Mouse (Mus musculus) brain, adult 2 months (tissue): ENCODE results near the gene Alk.
A peak's percentile ranks its signal among the peaks of the same experiment; 100 is the strongest.

Experiments
- DNase-seq: peaks from one replicate; pipeline ENCODE4 v3.0.0; 2011; ENCODE audit warnings: low read depth, low spot score

Alk gene

GRCm38 (mm10) chr17:72265171-72266022 is 339.0 kb downstream of the Alk start:
- peak; percentile 9 for DNase-seq

- no peak for DNase-seq
Observed at GRCm38 (mm10) chr17:72253411-72253810, 351.0 kb downstream of the Alk start.

- DNase-seq, result no peak
Observed at GRCm38 (mm10) chr17:72251554-72251953, 352.9 kb downstream of the Alk start.

DNA sequence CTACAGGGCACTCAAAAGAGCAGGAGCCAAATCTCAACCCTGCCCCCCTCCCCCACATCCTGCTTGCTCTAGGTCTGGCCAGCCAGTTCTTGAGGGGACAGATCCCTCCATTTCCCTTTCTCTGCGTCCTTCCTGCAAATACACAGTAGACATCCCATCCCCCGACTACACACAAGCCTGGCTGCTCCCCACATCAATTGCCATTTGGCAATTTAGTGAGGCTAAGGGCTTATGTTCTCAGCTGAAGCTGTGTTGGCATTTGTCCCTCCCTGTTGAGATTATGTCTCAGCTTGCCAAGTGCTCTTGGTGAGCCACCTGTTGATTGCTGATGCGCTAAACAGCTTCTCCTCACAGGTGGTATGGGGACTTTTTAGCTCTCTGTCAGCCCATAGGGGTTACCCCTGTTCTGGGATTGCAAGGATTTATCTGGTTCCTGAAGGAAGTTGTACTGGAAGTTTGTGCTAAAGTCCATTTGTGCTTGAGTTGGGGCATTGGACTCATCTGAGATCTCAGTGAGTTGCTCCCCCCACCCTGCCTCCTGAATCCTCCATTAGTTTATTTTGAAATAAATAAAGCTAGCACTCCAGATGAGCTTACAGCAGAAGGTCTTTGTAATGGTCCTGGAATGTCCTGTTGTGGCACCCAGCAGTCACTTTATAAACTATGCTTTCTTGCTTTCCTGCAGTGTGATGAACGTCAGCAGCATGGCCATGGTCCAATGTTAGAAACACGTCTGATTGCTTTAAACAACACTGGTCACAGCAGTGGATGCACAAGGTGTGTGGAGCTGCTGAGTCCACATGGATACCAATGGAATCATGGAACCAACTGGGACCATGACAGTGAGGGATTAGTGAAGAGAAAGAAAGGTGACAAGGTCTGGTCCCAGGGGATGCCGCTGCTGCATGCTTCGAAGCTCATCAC is 353.7 kb downstream of the Alk start:
- peak; percentile 32 for DNase-seq

GRCm38 (mm10) chr17:72242036-72242435 is 362.4 kb downstream of the Alk start:
- DNase-seq, result peak; percentile 47

GRCm38 (mm10) chr17:72237315-72237714 is 367.1 kb downstream of the Alk start:
- peak; percentile 34 for DNase-seq

- no peak for DNase-seq
Observed at GRCm38 (mm10) chr17:72230891-72231290, 373.5 kb downstream of the Alk start.

DNA sequence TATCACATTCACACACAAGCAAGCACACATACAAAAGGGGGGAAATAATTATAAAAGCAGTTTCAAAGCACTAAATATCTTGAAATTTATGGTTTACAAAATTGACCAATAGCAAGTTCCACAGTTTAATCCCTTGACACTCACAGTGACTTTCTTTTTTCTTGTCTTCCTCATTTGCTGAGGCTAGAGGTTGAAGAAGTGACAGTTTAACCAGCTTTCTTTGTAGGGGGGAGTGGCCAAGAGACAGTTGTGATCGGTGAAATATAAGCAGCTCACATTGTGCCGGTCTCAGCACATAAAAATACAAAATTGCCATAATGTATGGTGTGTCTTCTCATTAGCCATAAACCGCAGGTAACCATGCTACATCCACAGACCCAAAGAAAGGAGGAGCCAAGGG is 385.6 kb downstream of the Alk start:
- no peak for DNase-seq

GRCm38 (mm10) chr17:72197576-72197975 is 406.9 kb downstream of the Alk start:
- DNase-seq, result peak; percentile 18

- DNase-seq, result peak; percentile 29
Observed at GRCm38 (mm10) chr17:72194976-72195650, 409.3 kb downstream of the Alk start.

GRCm38 (mm10) chr17:72190536-72190935 is 413.9 kb downstream of the Alk start:
- DNase-seq, result no peak

DNA sequence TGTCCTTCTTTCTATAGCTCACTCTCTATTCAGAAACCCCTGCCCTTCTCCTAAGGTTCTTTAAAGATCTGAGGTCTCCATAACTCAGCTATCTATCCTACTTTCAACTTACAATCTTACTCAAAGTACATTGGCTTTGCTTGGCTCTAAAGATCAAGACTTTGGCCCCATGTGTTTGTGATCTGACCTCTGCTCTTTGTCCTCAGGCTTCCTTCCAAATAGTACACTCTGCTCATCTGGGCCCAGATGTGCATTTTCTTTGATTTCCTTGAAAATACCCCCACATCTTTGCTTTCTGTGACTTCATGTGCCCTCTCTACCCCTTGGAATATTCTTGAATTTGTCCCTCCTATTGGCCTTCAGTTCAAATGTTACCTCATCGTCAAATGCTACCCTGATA is 417.4 kb downstream of the Alk start:
- no peak for DNase-seq

DNA sequence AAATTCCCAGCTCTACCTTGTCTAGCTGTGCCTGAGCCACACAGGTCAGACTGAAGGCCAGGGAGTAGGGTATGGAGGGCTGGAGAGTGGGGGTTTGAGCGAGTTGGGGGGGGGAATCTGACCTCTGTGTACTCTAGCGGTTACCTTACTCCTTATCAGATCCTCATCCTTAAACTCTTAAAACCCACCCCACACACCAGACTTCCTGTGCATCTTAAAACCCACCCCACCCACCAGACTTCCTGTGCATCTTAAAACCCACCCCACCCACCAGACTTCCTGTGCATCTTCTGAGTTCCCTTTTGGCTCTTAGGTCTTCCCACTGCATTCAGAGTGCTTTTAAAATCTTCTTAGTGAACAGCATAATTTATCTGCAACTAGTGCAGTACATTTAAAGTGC is 422.0 kb downstream of the Alk start:
- DNase-seq, result no peak

DNA sequence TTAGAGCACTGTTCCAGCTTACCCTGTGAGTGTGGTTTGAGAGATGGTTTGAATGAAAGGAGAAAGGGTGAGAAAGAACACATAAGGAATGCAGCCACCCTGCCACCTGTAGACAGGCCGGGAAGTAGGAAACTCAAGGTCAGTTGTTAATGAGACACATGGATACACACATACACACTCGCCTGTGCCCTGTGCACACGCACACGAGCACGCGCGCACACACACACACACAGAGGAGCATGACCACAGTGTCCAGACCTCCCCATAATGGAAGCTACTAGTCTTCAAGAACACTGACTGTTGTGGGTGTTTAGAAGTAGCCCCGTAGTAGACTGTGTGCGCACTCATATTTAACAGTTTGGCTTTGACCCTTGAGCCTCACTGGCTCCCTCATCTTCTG is 424.2 kb downstream of the Alk start:
- no peak for DNase-seq

DNA sequence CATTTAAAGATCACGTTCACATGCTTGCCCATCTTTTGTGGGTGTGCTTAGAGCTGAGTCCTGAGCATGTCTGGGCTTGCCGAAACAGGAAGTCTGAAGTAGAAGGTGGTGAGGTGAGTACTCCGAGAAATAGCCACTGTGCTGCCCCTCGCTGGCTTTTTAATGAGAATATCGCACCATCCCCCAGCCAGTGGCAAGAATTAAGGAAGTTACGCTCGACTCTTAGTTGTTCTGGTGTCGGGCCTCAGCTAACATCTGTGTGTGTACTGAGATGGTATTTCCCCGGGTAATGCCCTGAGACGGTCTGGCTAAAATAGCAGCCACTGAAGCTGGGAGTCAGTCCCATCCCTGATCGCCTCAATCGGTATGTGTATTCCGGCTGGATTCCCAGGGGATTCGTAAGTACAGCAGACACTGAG is 424.7 kb downstream of the Alk start:
- no peak for DNase-seq

GRCm38 (mm10) chr17:72173778-72174177 is 430.6 kb downstream of the Alk start:
- DNase-seq, result peak; percentile 38

DNA sequence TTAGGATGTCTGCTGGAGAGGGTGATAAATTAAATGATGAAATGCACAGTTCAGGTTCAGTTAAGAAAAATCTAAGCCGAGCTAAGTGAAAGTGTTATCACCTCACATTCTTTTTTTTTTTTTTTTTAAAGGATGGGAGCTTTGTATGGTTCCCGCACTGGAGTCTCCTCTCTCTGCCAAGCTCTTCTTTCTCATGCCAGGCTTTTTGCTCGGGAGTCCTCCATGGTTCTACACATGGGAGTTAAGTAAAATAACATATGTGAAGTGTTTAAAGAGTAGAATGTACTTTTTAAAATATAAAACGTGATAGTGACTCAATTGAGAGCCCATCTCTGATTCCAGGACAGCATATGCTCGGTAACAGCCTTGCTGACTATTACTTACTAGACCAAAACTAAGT is 436.3 kb downstream of the Alk start:
- DNase-seq, result no peak

DNA sequence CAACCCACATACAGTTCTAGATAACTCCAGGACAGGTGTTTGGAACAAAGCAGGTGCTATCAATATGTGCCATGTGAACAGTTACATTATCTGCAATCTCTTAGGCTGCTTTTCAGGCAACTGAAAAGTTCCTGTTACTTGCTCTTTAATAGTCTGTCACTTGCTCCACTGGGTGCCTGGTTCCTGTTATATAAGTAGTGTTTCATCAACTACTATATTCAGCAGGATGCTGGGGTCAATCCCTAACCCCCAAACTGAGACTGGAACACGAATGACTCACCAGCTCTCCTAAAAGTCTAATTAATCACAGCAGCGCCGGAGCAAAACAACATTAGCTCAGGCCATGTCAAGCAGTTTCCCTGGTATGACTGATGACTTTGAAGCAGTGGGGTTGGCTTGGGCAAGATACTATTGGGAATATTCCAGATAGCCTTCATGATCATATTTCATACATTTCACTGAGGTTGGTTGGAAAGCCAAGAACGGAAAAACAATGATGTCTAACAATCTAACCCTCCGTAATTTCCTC is 445.5 kb downstream of the Alk start:
- DNase-seq, result peak; percentile 16

DNA sequence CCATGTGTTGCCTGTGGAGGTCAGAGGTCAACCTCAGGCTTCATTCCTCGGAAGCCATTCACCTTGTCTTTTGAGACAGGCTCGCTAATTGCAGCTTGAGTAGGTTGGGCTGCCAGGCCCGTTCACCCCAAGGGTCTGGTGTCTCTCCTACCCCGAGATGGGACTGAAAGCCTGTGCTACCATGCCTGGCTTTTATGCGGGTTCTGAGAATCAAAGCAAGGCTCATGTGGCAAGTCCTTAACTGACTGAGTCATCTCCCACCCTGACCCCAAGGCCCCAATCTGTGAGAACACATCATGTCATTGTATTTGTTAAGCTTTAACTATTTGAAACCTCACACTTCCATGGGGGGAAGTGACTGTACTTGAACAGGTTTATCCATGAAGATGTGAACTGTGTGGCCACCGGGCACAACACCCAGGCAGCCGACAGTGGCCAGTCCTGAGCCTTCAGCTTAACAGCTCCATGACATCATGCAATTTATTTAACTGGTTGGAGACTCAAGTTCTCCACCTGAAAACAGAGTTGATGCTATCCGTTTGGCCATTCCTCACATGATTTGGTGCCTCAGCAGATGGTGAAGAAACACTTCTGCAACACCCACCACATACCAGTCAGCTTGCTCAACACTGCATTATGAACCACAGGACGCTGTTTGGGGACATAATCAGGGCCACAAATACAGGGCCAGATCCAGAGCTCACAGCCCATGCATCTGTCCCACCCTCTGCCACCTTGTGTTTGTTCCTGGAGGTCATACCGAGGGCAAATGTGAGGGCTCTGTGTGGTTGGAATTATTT is 446.4 kb downstream of the Alk start:
- peak; percentile 28 for DNase-seq

- no peak for DNase-seq
Observed at GRCm38 (mm10) chr17:72153038-72153437, 451.4 kb downstream of the Alk start.
